Mouse (Mus musculus): Measurements from ENCODE around the gene Cd3e. TPM values are rescaled to one million over a fixed set of nuclear protein-coding genes. Genes with fewer than 3 reads are reported as not detected.
"Not testable (repeated sequence)": the region's sequence is repeated elsewhere in the genome, so short reads cannot be mapped to it uniquely, and the experiment has no call there.

The Cd3e gene
- polyA plus RNA-seq, 1 experiment from 2014 or later, result not detected

- Histone ChIP-seq H3K27ac (replicated peaks; ENCODE audit: low read depth, low read length) (no peak overlapping the region), H3K27me3 (ENCODE audit: control insufficient read depth, insufficient read depth, low read length) (0 out of 2 replicates have a peak, but pooled peaks cover 5% of the 10 kb centered on the region), H3K9me3 (ENCODE audit: control insufficient read depth, low read length) (no peaks in the 10 kb centered on the region), H3K4me3 (ENCODE audit: low read depth, low read length) (peak overlapping the region; percentile 32), H3K36me3 (ENCODE audit: control insufficient read depth, insufficient read depth, low read length) (no peaks in the 10 kb centered on the region), H3K9ac (ENCODE audit: low read length) (peak overlapping the region; percentile 56), H3K4me1 (ENCODE audit: control insufficient read depth, insufficient read depth, low read length) (peaks cover 17% of the 10 kb centered on the region), H3K4me2 (ENCODE audit: low read depth, severe bottlenecking) (peak overlapping the region; percentile 74)
- WGBS, result 3% methylated on average over 19 of the region's 20 CpGs
- ATAC-seq (ENCODE audit: insufficient number of reproducible peaks, low FRiP score, low TSS enrichment, low read depth), result 0 out of 2 replicates have a peak, but pooled peaks have one; percentile 60
- peak; percentile 67 for DNase-seq (ENCODE audit: low spot score)
Measured at GRCm38 (mm10) chr9:45042056-45042720, 32.8 kb upstream of the Cd3e start.

- ATAC-seq (ENCODE audit: insufficient number of reproducible peaks, low FRiP score, low TSS enrichment, low read depth) (no peak), DNase-seq (ENCODE audit: low spot score) (peak; percentile 43)
- Histone ChIP-seq H3K27ac (replicated peaks; ENCODE audit: low read depth, low read length) (no peak overlapping the region), H3K9me3 (ENCODE audit: control insufficient read depth, low read length) (no peaks in the 10 kb centered on the region), H3K27me3 (ENCODE audit: control insufficient read depth, insufficient read depth, low read length) (0 out of 2 replicates have a peak, but pooled peaks cover 5% of the 10 kb centered on the region), H3K4me2 (ENCODE audit: low read depth, severe bottlenecking) (no peak overlapping the region), H3K9ac (ENCODE audit: low read length) (no peak overlapping the region), H3K36me3 (ENCODE audit: control insufficient read depth, insufficient read depth, low read length) (no peaks in the 10 kb centered on the region), H3K4me3 (ENCODE audit: low read depth, low read length) (no peak overlapping the region), H3K4me1 (ENCODE audit: control insufficient read depth, insufficient read depth, low read length) (peaks cover 17% of the 10 kb centered on the region)
- WGBS, result 42% methylated on average over 17 of the region's 17 CpGs
Measured at GRCm38 (mm10) chr9:45041131-45041838, 31.9 kb upstream of the Cd3e start.

- DNase-seq (ENCODE audit: low spot score) (peak; percentile 21), ATAC-seq (ENCODE audit: insufficient number of reproducible peaks, low FRiP score, low TSS enrichment, low read depth) (no peak)
- Histone ChIP-seq H3K27me3 (ENCODE audit: control insufficient read depth, insufficient read depth, low read length) (0 out of 2 replicates have a peak, but pooled peaks cover 5% of the 10 kb centered on the region), H3K36me3 (ENCODE audit: control insufficient read depth, insufficient read depth, low read length) (no peaks in the 10 kb centered on the region), H3K9ac (ENCODE audit: low read length) (no peak overlapping the region), H3K4me1 (ENCODE audit: control insufficient read depth, insufficient read depth, low read length) (peaks cover 17% of the 10 kb centered on the region), H3K4me2 (ENCODE audit: low read depth, severe bottlenecking) (peak overlapping the region; percentile 15; the same call in 1 of the 2 replicates), H3K4me3 (ENCODE audit: low read depth, low read length) (no peak overlapping the region), H3K27ac (replicated peaks; ENCODE audit: low read depth, low read length) (no peak overlapping the region), H3K9me3 (ENCODE audit: control insufficient read depth, low read length) (no peaks in the 10 kb centered on the region)
- WGBS, result 15% methylated on average over 14 of the region's 14 CpGs
Measured at GRCm38 (mm10) chr9:45040066-45040845, 30.8 kb upstream of the Cd3e start.

- Histone ChIP-seq H3K9me3 (ENCODE audit: control insufficient read depth, low read length) (no peaks in the 10 kb centered on the region), H3K27me3 (ENCODE audit: control insufficient read depth, insufficient read depth, low read length) (0 out of 2 replicates have a peak, but pooled peaks cover 5% of the 10 kb centered on the region), H3K4me1 (ENCODE audit: control insufficient read depth, insufficient read depth, low read length) (peaks cover 17% of the 10 kb centered on the region), H3K36me3 (ENCODE audit: control insufficient read depth, insufficient read depth, low read length) (no peaks in the 10 kb centered on the region), H3K9ac (ENCODE audit: low read length) (no peak within 1 kb of the TSS), H3K4me2 (ENCODE audit: low read depth, severe bottlenecking) (peak within 1 kb of the TSS; percentile 15; the same call in 1 of the 2 replicates), H3K4me3 (ENCODE audit: low read depth, low read length) (no peak within 1 kb of the TSS), H3K27ac (replicated peaks; ENCODE audit: low read depth, low read length) (no peak within 1 kb of the TSS)
- no peak for ATAC-seq (ENCODE audit: insufficient number of reproducible peaks, low FRiP score, low TSS enrichment, low read depth)
- DNase-seq (ENCODE audit: low spot score), result no peak
- 66% methylated on average over 5 of the region's 5 CpGs for WGBS
Measured at GRCm38 (mm10) chr9:45039499-45039898, 30.1 kb upstream of the Cd3e start, which contains the start of gene Mpzl2. Mpzl2 (plus strand) TSS chr9:45039799.

GRCm38 (mm10) chr9:45037803-45038202, 28.4 kb upstream of the Cd3e start:
- H3K9me3 ChIP-seq (ENCODE audit: control insufficient read depth, low read length); H3K27ac ChIP-seq (replicated peaks; ENCODE audit: low read depth, low read length); H3K36me3 ChIP-seq (ENCODE audit: control insufficient read depth, insufficient read depth, low read length); H3K9ac ChIP-seq (ENCODE audit: low read length); H3K4me3 ChIP-seq (ENCODE audit: low read depth, low read length); DNase-seq (ENCODE audit: low spot score); ATAC-seq (ENCODE audit: insufficient number of reproducible peaks, low FRiP score, low TSS enrichment, low read depth); H3K4me2 ChIP-seq (ENCODE audit: low read depth, severe bottlenecking); H3K4me1 ChIP-seq (ENCODE audit: control insufficient read depth, insufficient read depth, low read length); H3K27me3 ChIP-seq (ENCODE audit: control insufficient read depth, insufficient read depth, low read length): not testable (repeated sequence)
- 82% methylated on average over 1 of the region's 1 CpGs for WGBS

GRCm38 (mm10) chr9:45034526-45034925, 25.1 kb upstream of the Cd3e start:
- Histone ChIP-seq H3K27ac (replicated peaks; ENCODE audit: low read depth, low read length) (no peak overlapping the region), H3K4me1 (ENCODE audit: control insufficient read depth, insufficient read depth, low read length) (no peaks in the 10 kb centered on the region), H3K36me3 (ENCODE audit: control insufficient read depth, insufficient read depth, low read length) (no peaks in the 10 kb centered on the region), H3K9me3 (ENCODE audit: control insufficient read depth, low read length) (no peaks in the 10 kb centered on the region), H3K4me2 (ENCODE audit: low read depth, severe bottlenecking) (no peak overlapping the region), H3K4me3 (ENCODE audit: low read depth, low read length) (no peak overlapping the region), H3K27me3 (ENCODE audit: control insufficient read depth, insufficient read depth, low read length) (no peaks in the 10 kb centered on the region), H3K9ac (ENCODE audit: low read length) (no peak overlapping the region)
- ATAC-seq (ENCODE audit: insufficient number of reproducible peaks, low FRiP score, low TSS enrichment, low read depth) (no peak), DNase-seq (ENCODE audit: low spot score) (no peak)
- 78% methylated on average over 3 of the region's 3 CpGs for WGBS

- DNase-seq (ENCODE audit: low spot score) (no peak), ATAC-seq (ENCODE audit: insufficient number of reproducible peaks, low FRiP score, low TSS enrichment, low read depth) (no peak)
- no peaks in the 10 kb centered on the region for H3K9me3 ChIP-seq (ENCODE audit: control insufficient read depth, low read length)
- no peaks in the 10 kb centered on the region for H3K4me1 ChIP-seq (ENCODE audit: control insufficient read depth, insufficient read depth, low read length)
- H3K4me3 ChIP-seq (ENCODE audit: low read depth, low read length), result no peak overlapping the region
- H3K27me3 ChIP-seq (ENCODE audit: control insufficient read depth, insufficient read depth, low read length), result no peaks in the 10 kb centered on the region
- WGBS, result 77% methylated on average over 2 of the region's 2 CpGs
- H3K9ac ChIP-seq (ENCODE audit: low read length), result no peak overlapping the region
- no peaks in the 10 kb centered on the region for H3K36me3 ChIP-seq (ENCODE audit: control insufficient read depth, insufficient read depth, low read length)
- H3K27ac ChIP-seq (replicated peaks; ENCODE audit: low read depth, low read length), result no peak overlapping the region
- no peak overlapping the region for H3K4me2 ChIP-seq (ENCODE audit: low read depth, severe bottlenecking)
Measured at GRCm38 (mm10) chr9:45032261-45032660, 22.8 kb upstream of the Cd3e start.

GRCm38 (mm10) chr9:45030341-45030740, 20.9 kb upstream of the Cd3e start:
- H3K9ac ChIP-seq (ENCODE audit: low read length), result no peak overlapping the region
- ATAC-seq (ENCODE audit: insufficient number of reproducible peaks, low FRiP score, low TSS enrichment, low read depth) (no peak), DNase-seq (ENCODE audit: low spot score) (no peak)
- no peaks in the 10 kb centered on the region for H3K4me1 ChIP-seq (ENCODE audit: control insufficient read depth, insufficient read depth, low read length)
- H3K36me3 ChIP-seq (ENCODE audit: control insufficient read depth, insufficient read depth, low read length), result no peaks in the 10 kb centered on the region
- WGBS, result 74% methylated on average over 6 of the region's 6 CpGs
- no peaks in the 10 kb centered on the region for H3K27me3 ChIP-seq (ENCODE audit: control insufficient read depth, insufficient read depth, low read length)
- no peak overlapping the region for H3K4me2 ChIP-seq (ENCODE audit: low read depth, severe bottlenecking)
- no peak overlapping the region for H3K27ac ChIP-seq (replicated peaks; ENCODE audit: low read depth, low read length)
- no peaks in the 10 kb centered on the region for H3K9me3 ChIP-seq (ENCODE audit: control insufficient read depth, low read length)
- H3K4me3 ChIP-seq (ENCODE audit: low read depth, low read length), result no peak overlapping the region

Data from limb, embryonic 11.5 days (tissue).